10 mouse cellular contexts compared by ENCODE assay signal in genomic region chr7:118517819-118518218, GRCm38 (mm10). TPM values are rescaled to one million over a fixed set of nuclear protein-coding genes. Genes with fewer than 3 reads are reported as not detected.
DNase-seq lines count a peak whose midpoint lies in the region; ATAC-seq and TF ChIP-seq lines count a peak whose summit lies in the region.
"Had no signal": no experiment of that assay in that cellular context is flagged by ENCODE, and none has a peak within 500 bp of the region (broad histone marks: within the 10 kb centered on the region; RNA-seq: fewer than 3 reads in every experiment).

No protein-coding gene starts in this region.

- TF ChIP-seq POLR2A in liver, adult 2 months (IDR thresholded peaks at IDR 0.05; ENCODE audit: extremely low read depth, insufficient read depth, low read length) = no peak

- peak; percentile 69 for TF ChIP-seq CTCF in liver, adult 2 months (IDR thresholded peaks at IDR 0.05; ENCODE audit: low read depth, low read length)

- no peak for DNase-seq in kidney, adult 18-20 months
- peak; percentile 17 for DNase-seq in liver, adult 2 months (ENCODE audit: extremely low read depth, low read depth, low spot score)
- peak; percentile 37 for DNase-seq in neural tube, embryonic 11.5 days (ENCODE audit: low spot score)
- no peak for DNase-seq in cerebellum, adult 9-11 months
- DNase-seq in urinary bladder, adult 18-20 months (ENCODE audit: low spot score in 2 of 2) = no peak
- no peak for DNase-seq in cerebellum, postnatal 25 days

- H3K9me3 ChIP-seq in kidney, embryonic 16.5 days (ENCODE audit: low read length) = no peaks in the 10 kb centered on the region
- H3K9me3 ChIP-seq in neural tube, embryonic 11.5 days (ENCODE audit: control insufficient read depth, low read length) = no peaks in the 10 kb centered on the region
- H3K9me3 ChIP-seq: forebrain, embryonic 13.5 days; liver, embryonic 15.5 days had no signal

- H3K36me3 ChIP-seq in kidney, embryonic 16.5 days (ENCODE audit: insufficient read depth, low read length) = peaks cover 5% of the 10 kb centered on the region
- H3K36me3 ChIP-seq in liver, adult 2 months (ENCODE audit: control insufficient read depth, insufficient read depth, low read length) = no peaks in the 10 kb centered on the region
- H3K36me3 ChIP-seq in neural tube, embryonic 11.5 days (ENCODE audit: control insufficient read depth, insufficient read depth, low read length) = no peaks in the 10 kb centered on the region
- H3K36me3 ChIP-seq: liver, embryonic 15.5 days had no signal

- peak; percentile 62; the same call in 1 of the 2 replicates for ATAC-seq in kidney, embryonic 16.5 days (ENCODE audit: low FRiP score, low TSS enrichment)
- ATAC-seq in common myeloid progenitor, adult 5-6 weeks (replicated peaks; ENCODE audit: low read depth, poor library complexity, severe bottlenecking) = peak; percentile 52
- no peak; the same call in 1 of the 2 replicates for ATAC-seq in neural tube, embryonic 11.5 days (ENCODE audit: insufficient read depth, low FRiP score, low TSS enrichment)

- 63% methylated on average over 2 of the region's 2 CpGs for WGBS in kidney, embryonic 16.5 days
- 62% methylated on average over 2 of the region's 2 CpGs for WGBS in liver, adult 2 months
- 78% methylated on average over 2 of the region's 2 CpGs for WGBS in neural tube, embryonic 11.5 days

- no peaks in the 10 kb centered on the region for H3K79me2 ChIP-seq in liver, adult 2 months (ENCODE audit: control insufficient read depth, insufficient read depth, low read length)

- no peak overlapping the region for H3K9ac ChIP-seq in kidney, embryonic 16.5 days (replicated peaks; ENCODE audit: low read length)
- no peak overlapping the region for H3K9ac ChIP-seq in liver, adult 2 months (ENCODE audit: low read depth, low read length)
- H3K9ac ChIP-seq in neural tube, embryonic 11.5 days (ENCODE audit: low read length) = no peak overlapping the region
- H3K9ac ChIP-seq: forebrain, embryonic 13.5 days; liver, embryonic 15.5 days had no signal

- no peak overlapping the region for H3K4me3 ChIP-seq in kidney, embryonic 16.5 days (ENCODE audit: low read length)
- no peak overlapping the region for H3K4me3 ChIP-seq in liver, adult 2 months (ENCODE audit: insufficient read depth, low read depth, low read length)
- no peak overlapping the region for H3K4me3 ChIP-seq in neural tube, embryonic 11.5 days (ENCODE audit: low read depth, low read length)
- H3K4me3 ChIP-seq: forebrain, embryonic 13.5 days; liver, embryonic 15.5 days had no signal

- no peaks in the 10 kb centered on the region for H3K27me3 ChIP-seq in kidney, embryonic 16.5 days (ENCODE audit: insufficient read depth, low read length)
- H3K27me3 ChIP-seq in liver, adult 2 months (ENCODE audit: control insufficient read depth, insufficient read depth, low read length) = no peaks in the 10 kb centered on the region
- H3K27me3 ChIP-seq in neural tube, embryonic 11.5 days (ENCODE audit: control insufficient read depth, insufficient read depth, low read length) = no peaks in the 10 kb centered on the region
- H3K27me3 ChIP-seq: forebrain, embryonic 13.5 days; liver, embryonic 15.5 days had no signal

- H3K4me2 ChIP-seq in kidney, embryonic 16.5 days (replicated peaks; ENCODE audit: low read depth, low read length) = no peak overlapping the region
- H3K4me2 ChIP-seq in neural tube, embryonic 11.5 days (ENCODE audit: low read depth) = no peak overlapping the region
- H3K4me2 ChIP-seq: forebrain, embryonic 13.5 days; liver, embryonic 15.5 days had no signal

- H3K4me1 ChIP-seq in kidney, embryonic 16.5 days (ENCODE audit: insufficient read depth, low read length) = no peaks in the 10 kb centered on the region; the same call in 1 of the 2 replicates
- H3K4me1 ChIP-seq in liver, adult 2 months (ENCODE audit: control insufficient read depth, insufficient read depth, low read length) = no peaks in the 10 kb centered on the region
- H3K4me1 ChIP-seq in neural tube, embryonic 11.5 days (ENCODE audit: control insufficient read depth, insufficient read depth, low read length) = no peaks in the 10 kb centered on the region
- H3K4me1 ChIP-seq: liver, embryonic 15.5 days had no signal

- no peak overlapping the region for H3K27ac ChIP-seq in kidney, embryonic 16.5 days (ENCODE audit: low read length)
- H3K27ac ChIP-seq in liver, adult 2 months (replicated peaks; ENCODE audit: insufficient read depth, low read depth, low read length) = no peak overlapping the region
- H3K27ac ChIP-seq in neural tube, embryonic 11.5 days (ENCODE audit: low read depth, low read length) = no peak overlapping the region
- H3K27ac ChIP-seq: forebrain, embryonic 13.5 days; liver, embryonic 15.5 days had no signal

RNA-seq across cellular contexts. Expression of gene Coq7, which starts 15.3 kb away (rescaled TPM):
- polyA plus RNA-seq in kidney, embryonic 16.5 days (2015; fragmentation: Nextera tagmentation; extraction: Ambion mirVana) = 144 and 158 TPM in 2 replicates
- total RNA-seq in common myeloid progenitor, adult 5-6 weeks (2017) = 19.0 and 23.5 TPM in 2 replicates
- 40.1 and 51.7 TPM in 2 replicates for total RNA-seq in liver, adult 2 months (2014; rRNA removed)
- polyA plus RNA-seq in liver, adult 2 months (2012; rRNA removed) = 37.4 and 41.5 TPM in 2 replicates
- 118 and 127 TPM in 2 replicates for polyA plus RNA-seq in neural tube, embryonic 11.5 days (2014; fragmentation: Nextera tagmentation; extraction: Ambion mirVana)

RNA-seq across cellular contexts. Expression of gene Itpripl2, which starts 26.0 kb away (rescaled TPM):
- 3.8 and 4.7 TPM in 2 replicates for polyA plus RNA-seq in kidney, embryonic 16.5 days (2015; fragmentation: Nextera tagmentation; extraction: Ambion mirVana)
- total RNA-seq in common myeloid progenitor, adult 5-6 weeks (2017) = 6.5 and 8.3 TPM in 2 replicates
- 3.5 and 4.2 TPM in 2 replicates for total RNA-seq in liver, adult 2 months (2014; rRNA removed)
- polyA plus RNA-seq in liver, adult 2 months (2012; rRNA removed) = 0.98 and 1.6 TPM in 2 replicates
- 1.1 and 1.4 TPM in 2 replicates for polyA plus RNA-seq in neural tube, embryonic 11.5 days (2014; fragmentation: Nextera tagmentation; extraction: Ambion mirVana)

Comparison
In these comparisons a context has a peak if more than half of its experiments do, and no peak if none do; other contexts are left out.
1. DNase-seq: peak in liver, adult 2 months (single experiment) and neural tube, embryonic 11.5 days (single experiment); none in kidney, adult 18-20 months (single experiment), cerebellum, adult 9-11 months (single experiment), urinary bladder, adult 18-20 months (0 of 2) and cerebellum, postnatal 25 days (0 of 2).